Mouse (Mus musculus) lung, adult 18-20 months (tissue): ENCODE measurements around the gene C1qtnf5.

Experiments used
- DNase-seq, 2 experiments: peaks; one replicate each; pipeline ENCODE4 v3.0.0; 2022; ENCODE audit warnings: mixed read lengths in 2 of 2

C1qtnf5 gene

DNA sequence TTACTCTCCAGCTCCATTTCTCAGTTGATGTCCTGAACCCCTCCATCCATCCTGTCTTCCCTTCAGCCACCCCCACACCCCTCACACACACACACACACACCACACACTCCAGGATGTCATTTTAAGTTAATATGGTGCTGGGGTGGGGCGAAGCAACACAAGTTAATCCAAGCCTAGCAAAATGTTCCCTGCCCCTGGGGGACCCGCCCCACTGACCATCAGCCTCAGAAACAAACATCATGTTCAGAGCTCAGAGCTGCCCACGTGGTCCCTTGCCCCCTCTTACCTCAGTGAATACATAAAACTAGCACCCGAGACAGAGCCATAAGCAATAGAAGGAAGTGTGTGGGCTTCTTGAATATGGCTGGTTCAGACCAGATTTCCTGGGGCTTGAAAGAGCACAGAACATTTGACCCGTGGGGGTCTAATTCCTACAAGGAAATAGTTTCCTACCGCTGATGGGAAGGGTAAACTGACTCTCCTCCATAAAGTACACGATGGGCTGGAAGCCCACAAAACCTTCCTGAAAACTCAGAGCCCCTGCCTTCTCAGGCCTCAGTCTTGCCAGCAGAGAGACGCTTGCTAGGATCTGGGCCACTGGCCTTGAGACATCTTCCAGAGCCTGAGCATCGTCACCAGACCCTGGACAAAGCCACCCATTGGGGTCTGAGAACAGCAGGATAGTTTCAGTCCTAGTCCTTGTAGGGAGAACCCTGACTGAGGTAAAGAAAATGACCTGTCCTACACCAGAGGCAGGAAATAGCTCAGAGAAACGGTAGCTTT is 26.9 kb upstream of the C1qtnf5 start:
- no peak for DNase-seq

DNA sequence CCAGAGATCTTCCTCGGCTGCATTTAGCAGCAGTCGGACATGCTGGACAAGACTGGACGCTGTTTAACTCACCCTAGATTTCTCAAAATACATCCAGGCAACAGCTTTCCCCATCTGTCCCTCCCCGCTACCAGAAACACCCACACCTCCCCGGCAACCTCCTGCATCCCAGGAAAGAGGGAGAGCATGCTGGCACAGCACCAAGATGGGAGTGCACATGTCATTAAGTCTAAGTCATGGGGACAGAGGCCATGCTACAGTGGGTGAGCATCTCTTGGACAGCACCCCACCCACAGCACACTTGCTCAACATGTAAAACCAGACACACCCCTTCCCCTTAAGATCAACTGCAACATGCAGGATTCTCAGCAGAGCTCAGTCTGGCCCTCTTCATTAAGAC is 26.1 kb upstream of the C1qtnf5 start:
- no peak for DNase-seq

DNA sequence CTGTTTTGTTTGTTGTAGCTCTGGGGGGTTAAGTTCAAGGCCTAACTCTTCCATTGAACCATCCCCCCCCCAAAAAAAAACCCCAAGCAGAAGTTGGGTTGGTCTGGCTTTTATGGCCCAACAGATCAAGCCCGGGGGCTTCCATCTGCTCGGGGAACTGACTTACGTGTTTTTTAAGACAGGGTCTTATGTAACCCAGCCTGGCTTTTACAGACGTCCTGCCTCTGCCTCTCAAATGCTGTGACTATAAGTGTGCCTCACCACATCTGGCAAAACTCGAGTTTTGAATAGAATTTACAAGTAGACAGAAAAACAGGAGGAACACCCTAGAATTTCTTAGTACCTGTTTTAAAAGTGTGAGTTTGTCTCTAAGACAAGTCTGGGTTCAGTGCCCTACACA is 25.5 kb upstream of the C1qtnf5 start:
- no peak for DNase-seq

DNA sequence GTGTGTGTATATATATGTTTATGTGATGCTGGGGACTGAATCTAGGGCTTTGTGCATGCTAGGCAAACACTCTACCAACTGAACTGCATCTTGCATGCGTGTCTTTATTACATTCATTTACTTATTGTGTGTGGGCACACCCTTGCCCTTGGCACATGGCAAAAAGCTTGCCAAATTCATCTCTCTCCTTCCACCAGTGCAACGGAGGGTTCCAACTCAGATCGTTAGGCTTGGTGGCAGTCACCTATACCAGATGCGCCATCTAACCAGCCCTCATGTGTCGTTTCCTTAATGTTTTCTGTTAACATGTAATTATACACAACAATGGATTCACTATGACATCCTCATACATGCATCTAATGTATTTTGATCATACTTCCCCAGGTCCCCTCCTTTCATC is 24.8 kb upstream of the C1qtnf5 start:
- DNase-seq = no peak

DNA sequence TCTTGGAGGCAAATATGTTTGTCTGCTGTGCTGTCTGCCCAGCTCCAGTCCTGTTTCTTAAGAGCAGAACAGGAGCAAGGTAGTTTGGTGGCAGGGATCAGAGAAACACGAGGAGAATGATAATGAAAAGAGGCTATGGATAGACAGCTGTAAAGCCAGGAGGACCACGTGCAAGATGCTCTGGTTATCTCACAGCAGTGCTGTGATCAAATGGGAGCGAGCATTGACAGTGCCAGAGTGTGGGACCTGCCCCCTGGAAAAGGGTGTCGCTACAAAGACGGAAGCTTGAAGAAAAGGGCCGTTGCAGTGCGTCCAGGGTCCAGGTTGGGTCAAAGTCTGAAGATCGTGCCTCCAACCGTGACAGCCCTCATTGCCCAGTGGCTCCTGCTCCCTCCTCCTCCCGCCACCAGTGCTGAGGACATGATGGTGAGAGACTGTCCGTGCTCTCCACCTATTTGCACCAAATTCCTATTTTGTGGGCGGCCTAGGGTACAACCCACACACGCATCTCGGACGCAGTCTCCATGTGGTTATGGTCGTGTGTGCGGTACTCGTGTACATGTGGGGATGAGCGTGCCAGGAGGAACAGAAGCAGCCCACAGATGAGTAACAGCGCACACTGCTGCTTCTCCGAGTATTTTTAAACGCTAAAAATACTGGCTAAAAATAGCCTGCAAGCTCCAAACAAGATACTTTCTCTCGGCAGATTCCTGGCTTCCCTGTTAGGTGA is 23.5 kb upstream of the C1qtnf5 start:
- DNase-seq = no peak

DNA sequence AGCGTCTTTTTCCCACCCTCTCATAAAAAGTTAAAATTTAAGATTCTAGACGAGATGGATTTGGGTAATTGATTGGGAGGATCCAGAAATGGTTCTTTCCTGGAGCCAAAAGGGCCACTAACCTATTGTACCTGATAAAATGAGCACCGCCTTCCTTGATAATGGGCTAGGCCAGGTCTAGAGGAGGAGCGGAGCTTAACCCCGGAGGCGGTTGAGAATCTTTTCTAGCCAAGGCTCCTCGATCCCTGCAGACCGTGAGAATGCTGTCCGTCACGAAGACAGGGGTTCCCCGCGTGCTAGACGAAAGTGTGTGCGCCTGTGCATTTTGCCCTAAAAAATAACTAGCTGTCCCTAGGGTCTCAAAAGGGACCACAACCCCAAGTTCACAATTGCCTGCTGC is 22.8 kb upstream of the C1qtnf5 start:
- DNase-seq = no peak

DNA sequence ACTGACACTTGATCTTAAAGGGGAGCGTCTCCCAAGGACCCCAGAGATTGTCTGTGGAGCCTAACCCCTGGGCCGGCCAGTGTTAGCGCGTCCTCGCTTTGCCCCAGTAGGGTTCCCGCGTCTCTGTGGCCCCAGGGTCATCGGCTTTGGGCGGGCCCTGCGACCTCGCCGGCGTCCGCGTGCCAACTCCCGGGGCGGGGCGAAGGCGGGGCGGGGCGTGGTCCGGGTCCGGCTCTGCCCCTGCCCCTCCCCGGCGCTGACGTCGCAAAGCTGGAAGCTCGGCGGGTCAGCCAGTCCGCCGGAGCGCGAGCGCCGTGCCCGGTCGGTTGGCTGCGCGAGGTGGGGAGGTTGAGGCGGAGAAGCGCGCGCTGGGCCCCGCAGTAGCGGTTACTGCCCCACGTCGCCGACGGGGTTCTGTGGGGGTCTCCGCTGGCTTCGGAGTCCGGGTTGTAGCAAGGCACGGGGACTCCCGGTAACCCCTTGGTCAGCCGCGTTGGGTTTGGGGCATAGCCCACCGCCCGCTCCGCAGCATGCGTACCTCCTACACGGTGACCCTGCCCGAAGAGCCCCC is 22.3 kb upstream of the C1qtnf5 start:
- DNase-seq = peak; percentile 93 to 96

DNA sequence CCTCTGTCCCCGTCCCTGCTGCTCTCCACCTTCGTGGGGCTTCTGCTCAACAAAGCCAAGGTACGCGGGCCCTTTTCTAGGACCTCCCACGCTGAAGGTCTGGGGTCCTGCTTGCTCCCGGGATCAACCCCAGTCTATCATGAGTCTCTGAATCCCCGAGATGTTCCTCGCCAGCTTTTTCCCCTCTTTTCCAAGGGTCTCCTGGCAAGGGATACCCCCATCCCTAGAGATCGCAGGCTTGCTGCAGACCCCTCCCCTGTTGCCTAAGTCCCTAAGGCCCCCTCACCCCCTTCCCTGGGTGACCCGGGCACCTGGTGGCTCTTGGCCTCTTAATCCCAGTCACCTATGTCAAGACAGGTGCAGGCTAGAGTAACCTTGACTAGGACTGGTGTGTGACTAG is 21.8 kb upstream of the C1qtnf5 start:
- DNase-seq = no peak

DNA sequence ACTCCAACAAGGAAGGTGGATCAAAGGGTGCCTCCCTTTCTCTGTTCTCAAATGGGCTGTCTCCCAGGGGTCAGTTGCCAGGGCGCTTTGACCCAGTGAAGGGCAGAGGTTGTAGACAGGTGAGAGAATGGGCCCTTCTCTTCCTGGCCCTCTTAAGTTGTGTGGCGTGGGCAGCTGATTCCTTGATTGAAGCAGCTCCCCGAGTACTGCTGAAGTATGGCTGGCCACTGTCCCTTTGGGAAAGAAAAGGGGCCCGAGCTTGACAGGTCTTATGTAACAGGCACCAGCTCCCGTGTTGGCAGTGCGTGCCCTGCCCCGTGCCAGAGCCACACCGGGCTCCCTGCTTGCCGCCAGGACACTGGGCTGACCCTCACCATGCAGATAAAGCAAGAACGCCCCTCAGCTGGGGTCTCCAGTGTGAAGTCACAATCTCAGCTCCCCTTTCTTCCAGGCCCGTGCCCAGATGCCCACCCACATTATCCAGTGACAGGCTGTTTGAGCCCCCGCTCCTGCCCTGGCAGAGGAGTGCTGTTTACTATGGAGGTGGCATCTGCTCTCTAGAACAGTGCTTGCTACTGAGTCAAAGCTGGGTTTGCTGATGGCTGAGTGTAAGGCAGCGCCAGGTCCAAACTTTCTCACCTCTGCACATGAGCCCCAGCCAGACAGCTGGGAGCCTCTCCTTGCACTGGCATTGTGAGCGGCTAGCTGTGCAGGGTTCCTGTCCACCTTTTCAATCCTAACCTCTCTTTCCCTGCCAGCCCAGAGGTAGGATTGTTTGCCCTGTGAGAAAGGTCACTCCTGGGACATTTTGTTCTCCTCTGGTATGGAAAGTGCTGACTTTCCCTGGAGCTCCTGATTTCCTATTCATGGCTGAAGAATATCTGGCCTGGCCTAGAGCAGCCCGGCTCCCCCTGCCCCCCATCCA is 21.0 kb upstream of the C1qtnf5 start:
- peak; percentile 59 to 71 for DNase-seq

DNA sequence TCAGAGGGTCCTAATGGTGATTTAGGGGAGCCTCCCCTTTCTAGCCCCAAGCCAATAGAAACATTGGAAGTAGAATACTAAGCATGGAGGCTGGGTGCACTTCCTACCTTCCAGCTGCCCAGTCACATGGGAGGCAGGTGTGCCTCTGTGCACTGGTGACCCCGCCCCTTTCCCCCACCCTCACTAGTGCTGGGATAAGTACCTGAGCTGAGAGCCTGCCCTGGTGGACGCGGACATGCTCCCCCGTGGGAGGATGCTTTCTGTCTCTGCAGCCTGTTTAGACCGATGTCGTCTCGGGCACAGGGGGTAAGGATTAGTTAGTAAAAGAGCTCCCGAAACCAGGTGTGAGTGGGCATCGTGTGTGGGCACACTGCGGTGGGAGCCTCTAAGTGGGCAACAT is 20.1 kb upstream of the C1qtnf5 start:
- DNase-seq = no peak

DNA sequence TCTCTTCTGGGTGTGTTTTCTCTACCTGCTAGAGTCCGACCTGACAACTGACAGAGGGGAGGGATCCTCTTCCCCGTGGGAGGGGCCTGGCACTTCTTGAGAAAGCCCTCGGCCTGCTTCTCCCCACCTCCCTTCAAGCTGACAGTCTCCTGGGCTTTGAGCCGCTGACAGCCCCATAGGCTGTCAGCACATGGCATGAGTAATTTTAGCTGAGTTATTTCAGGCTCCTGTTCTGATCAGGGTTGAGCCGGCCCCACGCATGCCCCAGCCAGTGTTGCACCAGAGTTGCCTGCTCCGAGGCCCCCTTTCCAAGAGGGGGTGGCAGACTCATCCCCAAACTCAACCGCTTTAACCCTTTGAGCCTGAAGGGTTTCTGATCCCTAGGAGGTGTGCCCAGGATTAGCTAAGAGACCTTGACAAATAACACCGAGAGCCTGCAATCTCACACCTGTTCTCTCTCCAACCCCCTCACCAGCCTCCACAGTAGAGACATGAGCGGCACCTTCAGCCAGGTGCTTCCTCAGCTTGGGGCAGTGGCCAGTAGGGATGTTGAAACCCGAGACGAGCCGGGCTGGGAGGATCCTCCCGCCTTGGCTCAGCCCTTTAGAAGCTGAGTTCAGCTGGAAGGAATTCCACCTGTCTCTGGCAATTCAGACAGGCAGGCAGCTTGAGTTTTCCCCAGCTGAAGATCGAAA is 19.1 kb upstream of the C1qtnf5 start:
- peak in 1 of 2 experiments; percentile 47 for DNase-seq

DNA sequence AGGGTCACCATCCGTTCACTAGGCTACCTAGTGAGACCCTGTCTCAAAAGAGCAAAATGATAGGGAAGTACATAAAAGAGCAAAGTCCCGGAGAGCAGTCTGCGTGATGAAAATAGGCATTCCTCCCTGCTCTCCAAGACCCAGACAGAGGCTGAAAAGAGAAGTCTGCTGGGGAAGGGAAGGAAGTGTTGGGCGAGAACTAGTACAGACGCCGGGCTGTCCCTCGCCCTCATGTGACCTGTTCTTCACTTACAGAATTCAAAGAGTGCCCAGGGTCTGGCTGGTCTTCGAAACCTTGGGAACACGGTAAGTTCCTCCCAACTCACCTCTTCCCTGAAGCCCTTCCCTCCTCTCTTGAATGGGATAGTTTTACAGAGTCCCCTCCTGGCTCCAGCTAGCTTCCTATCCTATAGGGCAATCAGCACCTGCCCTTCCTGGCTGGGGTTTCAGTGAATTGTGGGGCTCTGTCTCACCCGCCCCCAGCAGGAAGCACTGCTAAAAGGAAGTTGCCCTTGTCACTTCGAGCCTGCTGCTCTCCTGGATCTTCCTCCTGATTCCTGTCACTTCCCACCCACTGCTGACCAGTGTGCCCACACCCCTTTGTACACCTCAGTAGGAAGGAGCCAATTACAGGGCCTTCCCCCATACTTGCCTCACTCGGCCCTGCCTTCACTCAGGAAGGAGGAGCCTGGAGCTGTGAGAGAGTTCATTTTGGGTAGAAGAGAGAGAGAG is 18.0 kb upstream of the C1qtnf5 start:
- no peak for DNase-seq

DNA sequence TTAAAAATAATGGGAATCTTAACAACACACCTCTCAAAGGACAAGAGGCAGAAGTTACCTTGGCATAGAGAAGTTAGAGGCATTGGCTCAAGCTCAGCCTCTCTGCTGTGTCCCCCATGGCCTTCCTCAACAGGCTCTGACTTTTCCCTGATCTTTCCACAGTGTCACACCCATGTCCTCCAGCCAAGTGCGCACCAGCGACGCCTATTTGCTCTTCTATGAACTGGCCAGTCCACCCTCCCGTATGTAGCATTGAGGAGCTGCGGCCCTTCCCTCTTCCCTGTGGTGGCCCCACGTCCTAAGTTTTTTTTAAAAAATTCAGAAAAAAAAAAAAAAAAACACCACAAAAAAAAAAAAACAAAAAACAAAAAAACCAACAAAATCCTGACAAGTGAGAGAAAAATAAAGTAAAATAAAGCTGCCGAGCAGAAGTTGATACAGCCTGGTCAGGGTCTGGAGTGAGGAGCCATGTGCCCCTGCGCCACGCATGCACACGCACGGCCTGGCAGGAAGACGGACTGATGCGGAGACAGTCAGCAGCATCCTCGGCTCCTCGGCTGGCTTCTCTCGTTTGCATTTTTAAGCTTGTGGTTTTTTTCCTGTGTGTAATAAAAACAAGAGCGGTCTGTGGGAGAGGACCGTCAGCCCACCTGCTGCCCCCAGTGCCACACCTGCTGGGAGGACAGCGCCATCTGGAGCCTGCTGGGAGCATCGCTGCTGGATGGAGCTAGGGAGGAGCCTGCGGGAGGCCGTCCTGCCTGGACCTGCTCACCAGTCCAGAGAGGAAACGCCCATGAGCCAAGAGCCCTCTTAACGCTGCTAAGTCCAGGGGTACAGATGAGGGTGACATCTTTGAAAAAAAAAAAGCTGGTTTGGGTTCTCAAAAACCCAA is 13.2 kb upstream of the C1qtnf5 start:
- peak; percentile 81 to 87 for DNase-seq

DNA sequence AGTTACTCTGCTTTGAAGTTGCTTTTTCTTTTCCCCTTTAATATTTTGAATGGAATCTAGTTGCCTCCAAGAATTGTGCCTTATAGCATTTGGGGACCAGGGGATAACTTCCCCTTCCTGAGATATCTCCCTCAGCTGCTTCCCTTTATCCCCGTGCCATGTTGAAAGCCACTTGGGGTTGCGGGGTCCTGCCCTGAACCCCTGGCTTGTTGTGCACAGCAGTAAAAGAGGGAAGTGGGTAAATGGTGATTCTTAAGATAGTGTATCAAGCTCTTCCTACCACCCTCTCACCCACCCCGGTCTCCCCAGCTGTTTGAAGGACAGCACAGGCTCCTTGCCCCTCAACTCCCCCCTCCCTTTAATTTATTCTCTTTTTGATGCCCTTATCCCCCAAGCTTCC is 12.3 kb upstream of the C1qtnf5 start:
- no peak for DNase-seq

DNA sequence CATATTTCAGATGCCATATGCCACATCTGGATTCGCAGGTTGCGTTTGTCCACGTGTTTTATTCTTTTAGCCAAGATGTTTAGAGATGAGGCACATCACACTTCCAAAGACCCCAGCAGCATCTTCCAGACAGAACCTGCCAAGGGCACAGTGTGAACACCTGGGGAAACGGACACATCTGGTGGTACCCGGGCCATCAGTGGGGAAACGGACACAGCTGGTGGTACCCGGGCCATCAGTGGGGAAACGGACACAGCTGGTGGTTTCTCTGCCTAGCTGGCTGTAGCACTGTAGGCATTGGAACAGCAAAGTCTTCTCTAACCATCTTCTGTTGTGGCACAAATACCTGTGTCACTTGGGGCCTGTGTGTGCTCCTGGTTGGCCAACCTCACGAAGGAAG is 11.3 kb upstream of the C1qtnf5 start:
- DNase-seq = no peak

DNA sequence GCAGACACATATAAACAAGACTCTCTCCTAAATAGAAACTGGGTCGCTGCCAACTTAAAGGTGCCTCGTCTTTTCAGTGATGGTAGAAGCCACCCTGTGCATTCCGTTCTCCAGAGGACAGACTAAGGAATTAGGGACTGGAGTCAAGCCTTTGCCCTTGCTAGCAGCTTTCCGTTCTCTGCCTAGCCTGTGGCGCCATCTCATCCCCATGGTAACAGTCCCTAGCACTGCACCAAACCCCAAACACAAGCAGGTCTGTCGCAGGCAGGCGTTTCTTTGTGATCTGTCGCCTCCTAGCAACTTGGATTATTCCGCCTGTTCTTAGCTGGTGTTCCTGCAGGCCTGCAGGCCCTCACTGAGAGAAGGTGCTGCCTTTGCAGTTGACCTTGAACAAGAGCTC is 10.5 kb upstream of the C1qtnf5 start:
- DNase-seq = no peak

DNA sequence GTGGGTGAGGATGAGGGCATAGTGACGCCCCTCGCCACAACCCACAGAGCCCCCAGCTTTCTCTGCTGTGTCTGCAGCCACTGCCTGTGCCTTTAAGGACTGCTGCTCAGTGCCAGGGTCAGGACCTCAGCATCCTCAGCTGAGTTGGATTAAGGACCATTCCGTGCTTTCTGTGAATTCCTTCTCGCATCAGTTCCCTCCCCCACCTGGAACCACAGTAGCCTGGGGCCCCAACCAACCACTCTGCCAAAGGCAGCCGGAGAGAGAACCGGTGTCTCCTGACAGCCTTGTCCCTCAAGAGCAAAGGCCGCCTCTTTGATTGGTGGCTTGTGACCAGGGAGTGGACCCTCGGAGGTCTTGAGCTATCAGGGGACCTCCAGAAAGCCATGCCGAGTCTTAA is 5.6 kb upstream of the C1qtnf5 start, which contains the start of gene Mfrp:
Mfrp (plus strand) TSS at position 240 of the 400 bp plus-strand sequence.
- DNase-seq = no peak

DNA sequence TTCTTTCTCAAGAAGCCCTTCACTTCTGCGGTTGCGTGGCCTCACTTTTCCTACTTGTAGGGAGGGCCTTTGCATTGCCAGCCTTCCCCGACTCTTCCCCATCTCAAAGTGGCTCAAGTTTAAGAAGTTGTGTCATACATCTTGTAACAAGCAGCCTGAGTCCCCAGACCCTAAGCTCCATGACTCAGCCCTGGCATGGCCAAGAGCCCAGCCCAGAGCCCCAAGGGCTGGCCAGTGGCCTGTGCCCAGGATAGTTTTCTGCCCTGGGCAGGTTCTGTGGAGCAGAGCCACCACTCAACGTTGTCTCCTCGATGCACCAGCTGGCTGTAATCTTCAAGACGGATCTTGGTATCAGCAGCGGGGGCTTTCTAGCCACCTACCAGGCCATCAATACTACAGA is 2.2 kb upstream of the C1qtnf5 start:
- DNase-seq = peak in 1 of 2 experiments; percentile 17

DNA sequence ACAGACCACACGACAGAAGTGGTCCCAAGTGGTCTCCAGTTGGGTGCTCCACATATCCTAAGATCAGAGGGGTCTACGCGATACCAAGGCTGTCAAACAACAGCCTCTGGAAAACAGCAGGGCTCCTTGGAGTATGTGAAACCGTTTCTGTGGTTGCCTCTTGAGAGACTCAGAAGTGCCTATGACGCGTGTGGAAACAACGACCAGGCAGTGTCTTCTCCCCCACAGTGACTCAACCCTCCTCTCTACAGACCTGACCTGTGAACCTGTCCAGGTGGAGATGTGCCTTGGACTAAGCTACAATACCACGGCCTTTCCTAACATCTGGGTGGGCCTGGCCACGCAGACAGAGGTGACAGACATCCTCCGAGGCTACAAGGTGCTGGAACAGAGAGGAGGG is 1.3 kb upstream of the C1qtnf5 start:
- DNase-seq = peak in 1 of 2 experiments; percentile 39

DNA sequence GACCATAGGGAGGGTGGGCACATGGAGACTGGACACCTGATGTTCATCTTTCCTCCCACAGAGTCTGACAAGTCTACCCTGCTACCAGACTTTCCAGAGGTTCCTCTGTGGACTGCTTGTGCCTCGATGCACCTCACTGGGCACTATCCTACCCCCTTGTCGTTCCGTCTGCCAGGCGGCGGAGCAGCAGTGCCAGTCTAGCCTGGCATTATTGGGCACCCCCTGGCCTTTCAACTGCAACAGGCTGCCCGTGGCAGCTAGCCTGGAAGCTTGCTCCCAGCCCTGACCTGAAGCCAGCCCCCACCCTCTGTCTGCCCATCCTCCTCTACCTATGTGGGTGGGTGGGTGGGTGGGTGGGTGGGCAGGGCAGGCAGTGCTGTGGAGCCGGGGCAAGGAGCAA is 863 bp upstream of the C1qtnf5 start:
- DNase-seq = no peak
